Mouse (Mus musculus) heart, embryonic 10.5 days (tissue): ENCODE data around the gene Kif16b. TPM values are rescaled to one million over a fixed set of nuclear protein-coding genes. Genes with fewer than 3 reads are reported as not detected.
A peak's percentile ranks its signal among the peaks of the same experiment; 100 is the strongest.

Source experiments
- DNase-seq: peaks from one replicate; pipeline ENCODE4 v3.0.0-alpha.2; 2017; ENCODE audit warnings: low spot score
- H3K27ac ChIP-seq: fragments of 300-500 bp; sonication (generic); 2 replicates; pipeline ENCODE4 v1.5.1; 2016; ENCODE audit warnings: mild to moderate bottlenecking
- H3K27me3 ChIP-seq: fragments of 300-500 bp; sonication (generic); 2 replicates; pipeline ENCODE4 v1.6.1; 2016; ENCODE audit warnings: mild to moderate bottlenecking; ENCODE audit not compliant: poor library complexity, insufficient read depth, severe bottlenecking
- H3K36me3 ChIP-seq: fragments of 300-500 bp; sonication (generic); 2 replicates; pipeline ENCODE4 v1.6.1; 2016; ENCODE audit warnings: mild to moderate bottlenecking, moderate library complexity
- H3K4me1 ChIP-seq: fragments of 300-500 bp; sonication (generic); 2 replicates; pipeline ENCODE4 v1.6.1; 2016; ENCODE audit warnings: mild to moderate bottlenecking
- H3K4me3 ChIP-seq: fragments of 300-500 bp; sonication (generic); 2 replicates; pipeline ENCODE4 v1.5.1; 2016; ENCODE audit warnings: mild to moderate bottlenecking, moderate library complexity
- H3K9me3 ChIP-seq: fragments of 300-500 bp; sonication (generic); 2 replicates; pipeline ENCODE4 v1.6.1; 2016; ENCODE audit warnings: mild to moderate bottlenecking, moderate library complexity
- WGBS: fragments of 180-500 bp; shearing (Covaris S2); methylation state at CpG from one replicate; pipeline ENCODE4 v1.1.7; 2016; 5-methylcytosine and 5-hydroxymethylcytosine counted together
- polyA plus RNA-seq: library from polyadenylated mRNA; unstranded; fragments of >200 nt; fragmentation: Nextera tagmentation; extraction: Ambion mirVana; gene quantifications from 2 replicates; pipeline ENCODE4 v1.2.1, GENCODE M21; 2016

The Kif16b gene
- polyA plus RNA-seq, 1 experiment from 2014 or later = 9.6 TPM

DNA sequence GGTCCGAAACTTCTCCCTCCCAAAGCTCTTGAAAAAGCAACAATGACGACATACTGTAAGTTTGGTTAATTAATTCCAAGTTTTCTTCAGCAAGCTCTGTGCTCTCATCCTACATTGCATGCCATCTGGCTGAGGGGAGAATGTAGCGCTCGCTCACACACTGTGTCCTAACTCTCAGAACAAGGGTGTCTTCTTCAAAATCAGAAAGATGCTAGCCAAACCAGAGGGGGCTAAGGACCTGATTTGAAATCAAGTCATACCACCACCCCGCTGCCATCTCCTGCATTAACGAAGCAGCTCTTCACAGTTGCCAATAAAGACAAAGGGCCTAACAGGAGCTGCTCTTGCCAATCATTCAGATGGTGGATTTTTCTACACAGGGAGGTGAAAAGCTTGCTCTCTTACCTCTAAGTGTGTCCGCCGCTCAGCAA lies 253.3 kb downstream of the Kif16b start:
- DNase-seq = no peak
- no peaks in the 10 kb centered on the region for H3K9me3 ChIP-seq
- peaks cover 10% of the 10 kb centered on the region; the same call in 1 of the 2 replicates for H3K4me1 ChIP-seq
- no peak overlapping the region for H3K27ac ChIP-seq
- no peak overlapping the region for H3K4me3 ChIP-seq
- H3K27me3 ChIP-seq = peaks cover 66% of the 10 kb centered on the region
- 91% methylated on average over 8 of the region's 8 CpGs for WGBS
- H3K36me3 ChIP-seq = no peaks in the 10 kb centered on the region

GRCm38 (mm10) chr2:142646863-142647262 lies 254.5 kb downstream of the Kif16b start:
- Histone ChIP-seq H3K4me3 (no peak overlapping the region), H3K27ac (no peak overlapping the region), H3K27me3 (peaks cover 67% of the 10 kb centered on the region), H3K4me1 (peaks cover 6% of the 10 kb centered on the region; the same call in 1 of the 2 replicates), H3K36me3 (no peaks in the 10 kb centered on the region), H3K9me3 (no peaks in the 10 kb centered on the region)
- 84% methylated on average over 4 of the region's 4 CpGs for WGBS
- DNase-seq = no peak

GRCm38 (mm10) chr2:142641766-142642165 lies 259.6 kb downstream of the Kif16b start:
- peak; percentile 84 for DNase-seq
- Histone ChIP-seq H3K9me3 (no peaks in the 10 kb centered on the region), H3K27me3 (peaks cover 86% of the 10 kb centered on the region)

GRCm38 (mm10) chr2:142635606-142636304 lies 265.6 kb downstream of the Kif16b start:
- DNase-seq = no peak
- Histone ChIP-seq H3K36me3 (no peaks in the 10 kb centered on the region), H3K4me3 (no peak overlapping the region), H3K27ac (no peak overlapping the region), H3K4me1 (no peaks in the 10 kb centered on the region), H3K27me3 (peaks cover 100% of the 10 kb centered on the region), H3K9me3 (no peaks in the 10 kb centered on the region)
- 86% methylated on average over 7 of the region's 7 CpGs for WGBS

More at GRCm38 (mm10) chr2:142641766-142642165, 259.6 kb downstream of the Kif16b start:
- no peaks in the 10 kb centered on the region for H3K36me3 ChIP-seq
- peaks cover 5% of the 10 kb centered on the region; the same call in 1 of the 2 replicates for H3K4me1 ChIP-seq
- 40% methylated on average over 2 of the region's 2 CpGs for WGBS
- H3K4me3 ChIP-seq = no peak overlapping the region
- H3K27ac ChIP-seq = no peak overlapping the region

- Histone ChIP-seq H3K27ac (no peak overlapping the region), H3K27me3 (peaks cover 100% of the 10 kb centered on the region), H3K9me3 (no peaks in the 10 kb centered on the region), H3K4me3 (no peak overlapping the region), H3K36me3 (no peaks in the 10 kb centered on the region), H3K4me1 (no peaks in the 10 kb centered on the region)
- WGBS = 81% methylated on average over 6 of the region's 6 CpGs
- no peak for DNase-seq
These were observed 267.3 kb downstream of the Kif16b start for GRCm38 (mm10) chr2:142633996-142634559.

DNA sequence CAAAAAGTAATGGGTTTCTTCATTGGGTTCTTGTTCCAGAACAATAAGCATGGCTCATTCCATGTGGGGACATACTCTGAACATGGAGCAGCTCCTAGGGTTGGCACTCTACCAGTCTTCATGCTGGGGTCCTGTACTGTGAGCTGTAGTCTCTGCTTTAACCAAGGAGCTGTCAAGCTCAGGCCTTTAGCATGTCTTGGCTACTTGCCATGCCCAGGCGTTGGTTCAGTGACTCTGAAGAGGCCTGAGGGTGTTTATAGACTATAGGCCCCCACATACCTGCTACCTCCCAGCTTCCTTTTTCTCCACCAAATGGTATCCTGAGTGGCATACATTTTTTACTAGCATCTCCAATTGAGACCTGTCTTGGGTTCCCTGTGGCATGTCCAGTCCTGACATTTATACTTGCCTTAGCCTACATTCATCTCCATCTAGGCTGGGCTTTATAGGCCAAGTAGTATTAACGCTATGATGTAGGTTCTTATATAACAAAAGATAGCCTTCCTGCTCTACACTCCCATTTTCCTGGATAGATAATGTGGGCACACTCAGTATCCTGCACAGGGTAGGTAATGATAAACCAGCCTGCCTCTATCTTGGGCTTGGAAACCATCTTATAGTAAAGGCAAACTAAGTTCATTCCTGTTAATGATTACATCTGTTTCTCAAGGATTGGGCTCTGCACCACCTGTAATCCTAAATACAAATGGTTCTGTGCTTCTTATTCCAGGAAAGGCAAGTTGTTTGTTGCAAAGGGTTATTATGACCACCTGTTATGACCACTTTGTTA lies 271.6 kb downstream of the Kif16b start:
- H3K4me1 ChIP-seq = no peaks in the 10 kb centered on the region
- no peak for DNase-seq
- WGBS = 77% methylated on average over 2 of the region's 2 CpGs
- no peaks in the 10 kb centered on the region for H3K36me3 ChIP-seq
- peaks cover 75% of the 10 kb centered on the region for H3K27me3 ChIP-seq
- no peaks in the 10 kb centered on the region for H3K9me3 ChIP-seq
- no peak overlapping the region for H3K27ac ChIP-seq
- no peak overlapping the region for H3K4me3 ChIP-seq

DNA sequence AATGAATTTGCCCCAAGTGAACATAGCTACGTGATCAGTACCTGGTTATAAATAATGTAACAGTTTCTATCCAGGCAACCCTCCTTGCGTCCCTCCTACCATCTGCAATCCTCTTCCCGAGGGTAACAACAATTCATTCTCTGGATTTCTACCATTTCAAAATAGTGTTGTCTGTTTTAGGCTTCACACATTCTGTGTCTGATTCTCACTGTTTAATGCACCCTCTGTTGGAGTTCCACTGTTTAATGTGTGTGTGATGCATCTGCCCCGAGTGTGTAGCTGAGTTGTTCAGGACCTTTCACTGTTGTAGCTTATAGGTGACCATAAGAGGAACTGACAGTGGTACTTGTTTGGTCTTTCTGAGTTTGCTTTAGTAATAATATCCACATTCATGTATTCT lies 275.6 kb downstream of the Kif16b start:
- no peak overlapping the region for H3K4me3 ChIP-seq
- no peaks in the 10 kb centered on the region for H3K9me3 ChIP-seq
- no peaks in the 10 kb centered on the region for H3K4me1 ChIP-seq
- no peaks in the 10 kb centered on the region for H3K36me3 ChIP-seq
- H3K27me3 ChIP-seq = peaks cover 36% of the 10 kb centered on the region
- 89% methylated on average over 4 of the region's 4 CpGs for WGBS
- H3K27ac ChIP-seq = no peak overlapping the region
- no peak for DNase-seq

- Histone ChIP-seq H3K27me3 (peaks cover 29% of the 10 kb centered on the region; the same call in 1 of the 2 replicates), H3K36me3 (no peaks in the 10 kb centered on the region), H3K27ac (no peak overlapping the region), H3K4me3 (no peak overlapping the region), H3K9me3 (no peaks in the 10 kb centered on the region), H3K4me1 (no peaks in the 10 kb centered on the region)
- 71% methylated on average over 3 of the region's 3 CpGs for WGBS
- DNase-seq = no peak
These were observed 276.2 kb downstream of the Kif16b start for GRCm38 (mm10) chr2:142625101-142625500.

DNA sequence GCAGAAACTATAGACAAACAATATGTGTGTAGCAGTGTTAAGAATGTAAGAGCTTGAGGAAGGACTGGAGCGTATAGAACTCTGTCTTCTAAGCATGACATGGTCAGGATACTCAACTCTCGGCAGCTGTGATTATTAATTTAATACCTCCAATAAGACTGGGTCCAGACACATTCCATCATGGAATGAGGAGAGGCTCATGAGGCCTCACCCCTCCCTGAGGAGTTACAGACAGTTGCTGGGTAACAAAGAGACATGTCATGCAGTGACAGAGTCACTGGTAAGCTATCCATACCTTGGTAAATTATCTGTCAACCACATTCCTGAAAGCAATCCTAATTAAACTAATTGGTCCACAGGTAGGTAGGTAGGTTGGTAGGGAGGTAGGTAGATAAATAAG lies 277.1 kb downstream of the Kif16b start:
- H3K4me3 ChIP-seq = no peak overlapping the region
- H3K9me3 ChIP-seq = no peaks in the 10 kb centered on the region
- H3K27me3 ChIP-seq = peaks cover 21% of the 10 kb centered on the region; the same call in 1 of the 2 replicates
- no peaks in the 10 kb centered on the region for H3K4me1 ChIP-seq
- H3K36me3 ChIP-seq = peaks cover 3% of the 10 kb centered on the region; the same call in 1 of the 2 replicates
- no peak for DNase-seq
- no peak overlapping the region for H3K27ac ChIP-seq
- 83% methylated on average over 2 of the region's 2 CpGs for WGBS

- no peak for DNase-seq
- WGBS = 84% methylated on average over 4 of the region's 4 CpGs
- Histone ChIP-seq H3K27me3 (peaks cover 5% of the 10 kb centered on the region; the same call in 1 of the 2 replicates), H3K4me3 (no peak overlapping the region), H3K4me1 (no peaks in the 10 kb centered on the region), H3K27ac (no peak overlapping the region), H3K9me3 (no peaks in the 10 kb centered on the region), H3K36me3 (peaks cover 3% of the 10 kb centered on the region; the same call in 1 of the 2 replicates)
These were observed 280.2 kb downstream of the Kif16b start for GRCm38 (mm10) chr2:142621152-142621551.

- H3K27ac ChIP-seq = no peak overlapping the region
- H3K27me3 ChIP-seq = peaks cover 5% of the 10 kb centered on the region; the same call in 1 of the 2 replicates
- H3K36me3 ChIP-seq = peaks cover 3% of the 10 kb centered on the region; the same call in 1 of the 2 replicates
- DNase-seq = peak; percentile 10
- H3K4me1 ChIP-seq = no peaks in the 10 kb centered on the region
- no peak overlapping the region for H3K4me3 ChIP-seq
- no peaks in the 10 kb centered on the region for H3K9me3 ChIP-seq
These were observed 281.4 kb downstream of the Kif16b start for GRCm38 (mm10) chr2:142619926-142620325.

DNA sequence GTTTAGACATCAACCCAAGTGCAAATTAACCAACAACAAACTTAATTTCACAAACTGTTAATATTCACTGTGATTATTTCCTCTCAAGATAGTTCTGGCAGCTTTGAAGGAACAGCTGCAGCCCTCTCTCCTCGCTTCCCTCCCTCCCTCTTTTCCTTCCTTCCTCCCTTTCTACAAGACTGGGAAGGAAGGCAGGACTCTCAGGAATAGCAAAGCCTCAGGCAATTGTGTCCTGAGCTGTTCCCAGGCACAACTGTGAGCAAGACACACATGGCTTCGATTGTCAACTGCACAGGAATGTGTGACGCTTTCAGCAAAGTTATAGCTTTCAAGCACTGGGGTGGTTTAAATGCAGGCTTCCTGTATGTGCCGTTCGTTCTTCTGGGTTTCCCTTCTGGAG lies 286.8 kb downstream of the Kif16b start:
- Histone ChIP-seq H3K4me1 (no peaks in the 10 kb centered on the region), H3K27ac (no peak overlapping the region), H3K36me3 (peaks cover 2% of the 10 kb centered on the region; the same call in 1 of the 2 replicates), H3K27me3 (peaks cover 10% of the 10 kb centered on the region; the same call in 1 of the 2 replicates), H3K4me3 (no peak overlapping the region), H3K9me3 (no peaks in the 10 kb centered on the region)
- peak; percentile 66 for DNase-seq
- WGBS = 65% methylated on average over 5 of the region's 5 CpGs
